Mouse (Mus musculus): ENCODE measurements at regions not wholly inside any gene's neighbourhood (a gene's known extent, or its start where the extent isn't known, plus 50 kb on each side); places are given as distances from the start of the nearest gene placed in this dataset.

GRCm38 (mm10) chr6:135596358-135596757 is 234.0 kb downstream of the Emp1 start:
- no peak for DNase-seq (ENCODE audit: low spot score in 2 of 2)

- DNase-seq (ENCODE audit: low spot score in 2 of 2), result no peak
Observed at GRCm38 (mm10) chr6:135610504-135611096, 248.3 kb downstream of the Emp1 start.

- no peak for DNase-seq (ENCODE audit: low spot score in 2 of 2)
Observed at GRCm38 (mm10) chr6:135627928-135628327, 265.6 kb downstream of the Emp1 start.

DNA sequence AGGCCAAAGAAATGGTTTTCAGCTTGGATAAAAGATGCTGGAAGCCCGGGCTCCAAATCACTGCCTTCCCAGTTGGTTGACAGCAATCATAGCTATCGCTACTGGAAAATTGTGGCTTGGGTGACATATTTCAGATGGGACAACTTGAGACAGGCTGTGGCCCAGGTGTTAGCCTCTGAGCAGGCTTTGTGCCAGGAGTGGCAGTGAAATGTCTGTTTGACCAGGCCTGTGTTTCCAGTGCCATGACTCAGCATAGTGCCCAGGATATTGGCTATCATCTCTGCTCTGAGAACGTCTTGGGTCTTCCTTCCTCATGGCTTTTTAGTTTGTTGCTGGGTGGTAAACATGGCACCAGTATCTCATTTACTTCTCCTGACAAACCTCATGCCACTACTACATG is 266.9 kb downstream of the Emp1 start:
- DNase-seq (ENCODE audit: low spot score in 2 of 2), result no peak

DNA sequence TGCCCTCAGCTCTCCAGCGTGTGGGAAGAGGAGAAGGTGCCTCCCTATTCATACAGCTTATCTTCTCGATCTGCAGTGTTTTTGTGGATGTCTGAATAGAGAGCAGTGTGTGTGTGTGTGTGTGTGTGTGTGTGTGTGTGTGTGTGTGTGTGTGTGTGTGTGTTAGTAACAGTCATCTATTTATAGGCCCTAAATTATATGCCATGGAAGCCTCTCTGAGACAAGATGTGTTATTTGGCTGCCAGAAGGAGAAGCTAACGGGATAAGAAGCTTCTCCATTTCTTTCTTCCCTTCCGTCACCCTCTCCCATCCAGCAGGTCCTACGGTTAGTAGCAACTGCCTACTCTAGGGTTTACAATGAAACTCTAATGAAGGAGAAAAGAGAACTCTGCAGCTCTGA is 270.3 kb downstream of the Emp1 start:
- DNase-seq (ENCODE audit: low spot score in 2 of 2), result no peak

DNA sequence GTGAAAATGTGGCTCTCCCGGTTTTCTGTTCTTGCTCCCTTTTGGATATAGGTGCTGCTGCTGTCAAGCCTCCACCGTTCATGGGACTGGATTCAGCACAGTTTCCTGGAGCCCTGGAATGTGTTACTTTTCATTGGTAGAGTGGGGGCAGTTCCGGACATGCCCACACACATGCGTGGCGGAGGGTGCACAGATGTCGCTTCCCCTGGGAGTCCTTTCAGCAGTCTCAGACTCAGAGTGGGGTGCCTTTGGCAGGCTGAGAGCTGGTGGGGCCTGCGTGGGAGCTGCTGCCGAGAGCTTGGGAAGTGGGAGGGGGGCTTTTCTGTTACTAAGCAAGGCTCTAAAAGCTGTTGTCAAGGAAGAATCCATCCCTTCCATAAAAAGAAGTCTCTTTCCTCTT is 274.3 kb downstream of the Emp1 start:
- DNase-seq (ENCODE audit: low spot score in 2 of 2), result no peak

DNA sequence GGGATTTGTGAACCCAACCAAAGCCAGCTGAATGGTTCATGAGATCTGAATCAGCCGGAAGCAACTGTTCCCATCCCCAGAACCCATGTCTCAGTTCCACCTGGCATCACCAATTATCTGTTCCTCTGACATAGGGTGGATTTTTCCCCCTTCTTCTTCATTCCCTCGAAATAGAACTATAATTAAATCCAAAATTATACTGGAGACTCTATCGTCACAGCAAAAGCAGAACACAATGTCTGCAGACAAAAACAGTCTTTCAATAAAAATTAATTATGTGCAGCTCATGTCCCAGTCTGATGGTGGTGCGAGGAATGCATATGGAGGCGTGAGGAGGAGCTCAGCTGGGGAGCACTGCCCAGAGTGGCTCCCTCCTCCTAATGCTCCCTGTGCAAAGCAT is 280.4 kb downstream of the Emp1 start:
- no peak for DNase-seq (ENCODE audit: low spot score in 2 of 2)

- no peak for DNase-seq (ENCODE audit: low spot score in 2 of 2)
Observed at GRCm38 (mm10) chr6:135646177-135646576, 283.8 kb downstream of the Emp1 start.

GRCm38 (mm10) chr6:135653002-135653401 is 290.7 kb downstream of the Emp1 start:
- no peak for DNase-seq (ENCODE audit: low spot score in 2 of 2)

DNA sequence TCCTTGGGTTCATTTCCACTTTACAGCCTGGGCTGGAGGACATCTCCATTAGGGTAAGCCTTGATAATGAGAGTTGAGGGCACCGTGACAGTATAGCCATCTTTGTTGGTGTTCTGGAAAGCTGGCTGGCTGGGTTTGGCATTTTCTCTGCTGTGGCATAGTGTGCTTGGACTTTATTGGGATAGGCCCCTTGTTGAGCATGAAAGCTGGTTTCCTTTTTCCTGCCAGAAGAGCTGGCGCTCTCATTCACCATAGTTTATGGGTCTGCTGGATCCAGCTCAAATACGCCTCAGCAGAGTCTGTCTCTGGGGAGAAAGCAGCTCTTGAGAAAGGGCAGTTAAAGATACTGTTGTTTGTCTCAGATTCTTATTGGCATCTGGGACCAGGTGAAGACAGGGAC is 300.0 kb downstream of the Emp1 start:
- no peak for DNase-seq (ENCODE audit: low spot score in 2 of 2)

GRCm38 (mm10) chr6:135662801-135663537 is 300.6 kb downstream of the Emp1 start:
- DNase-seq (ENCODE audit: low spot score in 2 of 2), result no peak
